Mouse (Mus musculus) gastrocnemius, adult 2 months (tissue): ENCODE results near the gene Il15. TPM values are rescaled to one million over a fixed set of nuclear protein-coding genes. Genes with fewer than 3 reads are reported as not detected.
A peak's percentile ranks its signal among the peaks of the same experiment; 100 is the strongest.

ENCODE experiments used
- DNase-seq: peaks from one replicate; pipeline ENCODE4 v3.0.0; 2022
- H3K27ac ChIP-seq: fragments of 200-600 bp; 2 replicates; pipeline ENCODE4 v1.8.1; 2022; ENCODE audit warnings: mild to moderate bottlenecking
- H3K4me3 ChIP-seq: fragments of 200-600 bp; 2 replicates; pipeline ENCODE4 v1.8.1; 2022; ENCODE audit warnings: mild to moderate bottlenecking, moderate library complexity
- CTCF ChIP-seq: fragments of 200-600 bp; IDR thresholded peaks from 2 replicates; pipeline ENCODE4 v1.8.1; 2022; ENCODE audit warnings: antibody characterized with exemption, mild to moderate bottlenecking, moderate library complexity
- intact Hi-C: fragments of 180-260 bp; cut with DNase I; formaldehyde crosslinking; loops from one replicate; pipeline ENCODE4 v1.15.1; 2025
- total RNA-seq, 2 experiments: library from RNA; stranded (reverse); gene quantifications; 2 replicates each; pipeline ENCODE4 v1.2.3; 2021

The Il15 gene
- total RNA-seq, 2 experiments from 2014 or later = 3.8 to 14.4 TPM

DNA sequence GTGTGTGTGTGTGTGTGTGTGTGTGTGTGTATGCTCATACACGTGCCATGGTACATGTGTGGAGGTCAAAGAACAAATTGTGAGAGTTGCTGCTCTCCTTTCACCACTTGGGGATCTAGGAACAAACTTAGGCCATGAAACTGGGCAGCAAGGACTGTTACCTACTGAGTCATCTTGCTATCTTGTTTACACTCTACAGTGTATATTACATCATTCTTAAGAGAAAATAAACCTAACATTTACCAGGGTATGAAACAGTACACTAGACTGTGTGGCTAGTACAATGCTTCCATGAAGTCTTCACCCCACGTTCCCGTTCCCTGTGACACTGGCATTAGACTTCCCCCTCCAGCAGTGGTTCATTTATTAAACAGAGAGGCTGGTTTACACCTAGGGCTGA, 56.5 kb downstream of the Il15 start:
- Histone ChIP-seq H3K27ac (no peak overlapping the region), H3K4me3 (no peak overlapping the region)
- intact Hi-C loops = no loop called here
- DNase-seq = no peak
- no peak for TF ChIP-seq CTCF

DNA sequence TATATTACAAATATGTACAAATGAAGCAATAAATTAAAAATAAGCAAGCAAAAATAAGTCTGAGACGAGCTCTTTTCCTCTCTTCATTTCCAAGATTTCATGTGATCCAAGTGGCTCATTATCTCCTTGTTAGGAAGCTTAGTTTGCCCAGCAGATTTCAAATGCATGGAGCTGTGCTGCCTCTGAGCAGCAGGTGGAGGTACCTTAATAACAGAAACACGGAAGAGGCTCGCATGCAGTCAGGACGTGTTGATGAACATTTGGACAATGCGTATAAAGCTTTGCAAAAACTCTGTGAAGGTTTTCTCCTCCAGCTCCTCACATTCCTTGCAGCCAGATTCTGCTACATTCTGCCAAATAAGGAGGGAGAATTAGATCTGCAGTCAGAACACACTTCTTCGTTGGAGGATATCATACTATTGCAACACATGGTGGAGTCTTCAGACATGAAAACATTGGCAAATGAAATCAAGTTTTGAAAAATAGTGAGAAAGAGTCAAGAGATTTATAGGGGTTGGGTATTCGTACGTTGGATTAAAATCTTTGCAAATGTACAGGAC, 71.3 kb downstream of the Il15 start:
- H3K27ac ChIP-seq = no peak overlapping the region
- no peak for DNase-seq
- intact Hi-C loops = no loop called here
- TF ChIP-seq CTCF = no peak
- H3K4me3 ChIP-seq = no peak overlapping the region

DNA sequence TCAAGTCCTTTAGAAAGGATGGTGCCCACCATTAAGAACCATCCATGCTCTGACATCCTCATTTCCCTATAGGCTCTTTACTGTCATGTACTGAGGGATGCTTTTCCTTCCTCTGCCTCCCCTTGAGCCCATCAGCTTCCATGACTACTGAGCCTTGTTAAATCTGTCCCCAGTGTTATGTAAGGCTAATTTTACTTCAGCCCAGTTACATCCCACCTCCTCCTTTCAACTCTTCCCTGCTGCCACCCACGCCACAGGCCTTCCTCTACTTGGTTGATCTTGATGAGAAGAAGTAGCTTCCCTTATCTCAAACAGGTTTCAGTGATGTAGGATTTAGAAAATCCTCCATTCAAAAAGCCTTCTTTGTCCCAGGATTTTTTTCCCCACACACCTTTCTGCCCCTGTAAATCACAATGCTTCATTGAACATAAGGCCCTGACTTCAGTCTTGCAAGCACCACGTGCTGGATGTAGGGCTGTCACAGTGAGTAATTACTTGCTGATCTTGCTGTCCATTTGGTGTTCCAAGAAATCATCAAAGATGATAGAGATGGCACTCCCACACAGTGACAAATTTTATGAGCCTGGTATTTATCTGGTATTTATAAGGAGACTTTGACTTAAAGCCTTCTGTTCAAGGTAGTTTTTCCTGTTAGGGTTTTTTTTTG, 74.9 kb downstream of the Il15 start:
- intact Hi-C loops = no loop called here
- no peak overlapping the region for H3K4me3 ChIP-seq
- TF ChIP-seq CTCF = no peak
- no peak for DNase-seq
- H3K27ac ChIP-seq = no peak overlapping the region

DNA sequence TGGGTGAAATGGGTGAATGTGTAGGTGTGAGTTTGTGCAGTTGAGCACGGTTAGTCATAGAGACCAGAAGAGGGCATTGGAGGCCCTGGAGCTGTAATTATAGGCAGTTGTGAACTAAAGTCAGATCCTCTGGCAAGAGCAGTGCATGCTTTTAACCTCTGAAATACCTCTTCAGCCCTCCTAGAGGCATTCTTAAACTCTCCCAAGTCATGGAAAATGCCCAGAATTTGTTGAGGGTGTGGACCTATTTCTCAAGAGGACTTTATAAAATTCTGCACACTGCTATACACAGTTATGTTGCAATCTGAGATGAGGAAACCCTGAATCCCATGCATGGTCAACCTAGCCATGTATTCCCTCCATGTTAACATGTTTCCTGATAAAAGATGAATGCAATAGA, 77.0 kb downstream of the Il15 start:
- Histone ChIP-seq H3K27ac (no peak overlapping the region), H3K4me3 (no peak overlapping the region)
- DNase-seq = no peak
- peak; percentile 19; the same call in 1 of the 2 replicates for TF ChIP-seq CTCF
- intact Hi-C loops = no loop called here

DNA sequence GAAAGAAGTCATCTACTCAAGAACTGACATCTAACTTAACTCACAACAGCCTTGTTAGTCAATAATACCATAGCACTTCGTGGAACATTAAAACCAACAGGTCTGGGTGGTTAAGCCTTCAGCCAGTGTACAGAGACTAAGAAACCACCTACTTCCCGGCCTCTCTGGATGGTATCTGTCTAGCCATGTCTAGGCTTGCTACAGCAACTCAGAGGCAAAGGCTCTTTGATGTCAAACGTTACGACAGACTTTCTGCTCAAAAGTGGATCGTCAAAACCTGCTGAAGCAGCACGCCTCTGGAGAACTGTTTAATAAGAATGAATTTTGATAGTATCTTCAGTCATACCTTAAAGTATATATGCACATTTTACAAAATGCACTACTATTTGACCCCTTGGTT, 77.4 kb downstream of the Il15 start:
- Histone ChIP-seq H3K4me3 (no peak overlapping the region), H3K27ac (no peak overlapping the region)
- intact Hi-C loops = no loop called here
- no peak for TF ChIP-seq CTCF
- DNase-seq = no peak

DNA sequence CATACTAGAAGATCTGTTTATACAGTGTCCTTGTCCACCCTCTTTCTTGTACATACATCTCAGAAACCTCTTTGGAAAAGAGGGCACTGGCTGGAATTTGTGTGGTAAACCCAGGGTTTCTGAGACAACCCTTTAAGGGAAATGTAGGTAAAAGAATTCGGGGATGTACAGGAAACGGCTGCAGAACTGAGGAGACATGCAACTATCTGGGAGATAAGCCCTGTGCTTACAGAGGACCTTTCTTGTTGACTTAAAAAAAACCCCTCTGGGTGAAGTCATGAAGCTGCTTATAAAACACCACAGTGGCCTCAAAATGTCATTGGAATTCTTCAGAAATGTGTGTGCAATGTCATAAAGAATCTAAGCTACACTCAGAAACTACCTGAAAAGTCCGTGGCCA, 85.6 kb downstream of the Il15 start:
- no peak for DNase-seq
- intact Hi-C loops = no loop called here
- no peak overlapping the region for H3K4me3 ChIP-seq
- H3K27ac ChIP-seq = no peak overlapping the region
- TF ChIP-seq CTCF = no peak

DNA sequence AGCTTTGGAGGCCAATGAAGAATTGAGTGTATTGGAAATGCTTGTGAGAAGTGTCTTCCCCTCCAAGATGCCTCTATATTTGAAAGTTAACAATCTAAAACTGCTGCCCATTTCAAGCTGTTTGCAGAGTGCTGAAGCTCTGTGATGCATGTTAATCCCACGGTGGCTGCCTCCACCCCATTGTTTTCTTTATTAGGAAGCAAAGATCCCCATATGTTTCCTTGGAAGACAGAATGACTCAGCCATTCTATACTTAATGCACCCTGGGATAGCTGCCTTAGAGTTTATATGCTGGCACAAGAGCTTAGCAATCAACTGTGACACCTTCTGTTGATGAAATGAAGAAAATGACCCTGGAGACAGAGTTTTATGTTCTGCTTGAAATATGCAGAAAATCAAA, 96.6 kb downstream of the Il15 start:
- Histone ChIP-seq H3K27ac (no peak overlapping the region), H3K4me3 (no peak overlapping the region)
- DNase-seq = no peak
- TF ChIP-seq CTCF = no peak
- intact Hi-C loops = no loop called here

DNA sequence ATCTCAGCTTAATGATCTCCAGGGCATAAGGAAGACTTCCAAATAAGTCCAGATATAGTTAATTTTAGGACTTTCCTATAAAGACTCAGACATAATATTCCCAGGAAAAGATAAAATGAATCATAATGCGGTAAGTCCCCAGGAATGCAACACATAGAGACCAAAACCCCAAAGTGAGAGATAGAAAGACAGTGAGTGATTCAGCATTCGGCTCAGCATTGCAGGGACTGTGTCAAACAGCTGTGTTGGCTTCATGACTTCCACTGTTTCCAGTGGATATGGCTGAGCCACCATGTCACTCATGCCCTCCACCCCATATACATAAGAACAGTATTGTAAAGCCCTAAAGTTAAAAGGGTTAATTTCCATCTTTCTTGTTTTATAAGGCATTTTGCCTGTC, 106.8 kb downstream of the Il15 start:
- Histone ChIP-seq H3K27ac (no peak overlapping the region), H3K4me3 (no peak overlapping the region)
- no peak for DNase-seq
- intact Hi-C loops = no loop called here
- TF ChIP-seq CTCF = no peak

DNA sequence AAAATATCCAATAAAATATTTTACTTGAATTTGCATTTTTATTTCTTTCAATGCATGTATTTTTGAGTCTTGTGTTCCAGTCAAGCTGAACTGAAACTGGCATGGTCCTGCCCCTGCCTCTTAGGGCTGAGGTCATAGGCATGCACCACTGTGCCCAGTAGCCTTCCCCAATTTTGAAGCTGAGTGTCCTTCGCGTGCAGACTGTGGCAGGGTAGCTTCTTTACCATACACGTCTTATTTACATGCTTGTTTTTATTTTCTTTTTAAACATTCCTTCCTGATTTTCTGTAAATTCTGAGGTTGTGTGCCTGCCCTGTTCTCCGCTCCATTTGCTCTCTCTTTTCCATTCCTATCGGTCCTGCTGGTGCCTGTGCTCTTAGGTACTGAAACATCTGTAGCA, 111.4 kb downstream of the Il15 start:
- DNase-seq = no peak
- TF ChIP-seq CTCF = no peak
- no peak overlapping the region for H3K27ac ChIP-seq
- H3K4me3 ChIP-seq = no peak overlapping the region
- intact Hi-C loops = no loop called here

DNA sequence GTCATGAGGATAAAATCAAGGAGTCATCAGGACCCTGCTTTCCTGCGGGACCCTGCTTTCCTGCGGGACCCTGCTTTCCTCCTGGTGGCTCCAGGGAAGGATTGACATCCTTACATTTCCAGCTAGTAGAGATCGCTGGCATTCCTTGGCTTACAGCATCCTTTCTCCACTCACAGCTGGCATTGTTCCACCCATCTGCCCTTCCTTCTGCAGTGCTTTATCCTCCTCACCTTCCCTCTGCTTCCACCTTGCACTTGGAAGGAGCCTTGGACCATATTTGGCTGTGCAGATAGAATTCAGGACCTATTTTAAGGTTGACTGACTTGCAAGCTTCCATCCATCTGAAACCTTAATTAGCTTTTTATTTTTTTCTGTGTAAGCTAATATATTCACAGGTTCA, 117.2 kb downstream of the Il15 start:
- Histone ChIP-seq H3K4me3 (no peak overlapping the region), H3K27ac (no peak overlapping the region)
- no peak for TF ChIP-seq CTCF
- no peak for DNase-seq
- intact Hi-C loops = no loop called here

DNA sequence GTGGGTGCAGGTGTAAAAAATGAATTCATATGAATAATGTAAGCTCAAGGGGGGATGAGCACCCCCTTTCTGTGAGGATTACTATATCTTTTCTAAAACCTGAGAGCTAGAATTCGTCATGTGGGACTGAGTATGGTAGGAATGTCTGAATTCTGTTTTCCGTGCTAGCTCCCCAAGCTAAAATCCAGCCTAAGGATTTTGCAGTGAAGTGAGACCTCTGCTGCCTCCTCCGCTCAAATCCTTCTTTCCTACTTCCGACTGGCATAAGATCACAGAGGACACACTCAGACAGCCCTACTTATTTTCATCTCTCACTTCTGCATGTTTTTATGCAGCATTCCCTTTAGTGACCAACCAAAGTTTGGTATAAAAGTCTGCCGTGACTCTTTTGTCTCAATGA, 121.0 kb downstream of the Il15 start:
- no peak for TF ChIP-seq CTCF
- no peak for DNase-seq
- Histone ChIP-seq H3K4me3 (no peak overlapping the region), H3K27ac (no peak overlapping the region)
- intact Hi-C loops = no loop called here
